Mouse (Mus musculus): ENCODE data around the gene AC131692.1. TPM values are rescaled to one million over a fixed set of nuclear protein-coding genes. Genes with fewer than 3 reads are reported as not detected.
A peak's percentile ranks its signal among the peaks of the same experiment; 100 is the strongest.
"Not testable (repeated sequence)": the region's sequence is repeated elsewhere in the genome, so short reads cannot be mapped to it uniquely, and the experiment has no call there.

The AC131692.1 gene
- polyA plus RNA-seq, 1 experiment from 2014 or later, result not detected

DNA sequence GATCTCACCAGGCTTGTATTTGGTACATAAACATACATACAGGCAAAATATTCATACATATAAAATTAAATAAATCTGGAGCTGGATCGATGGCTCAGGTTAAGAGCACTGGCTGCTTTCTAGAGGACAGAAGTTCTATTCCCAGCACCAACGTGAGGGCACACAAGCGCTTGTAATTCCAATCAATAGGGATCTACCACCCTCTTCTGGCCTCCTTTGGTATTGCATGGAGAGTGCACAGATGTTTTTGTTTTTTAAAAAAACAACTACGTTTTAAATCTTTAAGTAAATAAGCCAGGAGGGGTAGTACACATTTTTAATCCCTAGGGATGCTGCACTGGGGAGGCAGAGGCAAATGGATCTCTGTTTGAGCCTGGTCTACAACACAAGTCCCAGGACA lies 32.1 kb downstream of the AC131692.1 start:
- WGBS, result 26% methylated on average over 4 of the region's 4 CpGs
- Histone ChIP-seq H3K4me2 (replicated peaks) (no peak overlapping the region), H3K9me3 (no peaks in the 10 kb centered on the region), H3K27me3 (no peaks in the 10 kb centered on the region), H3K9ac (replicated peaks) (no peak overlapping the region), H3K4me1 (replicated peaks) (peaks cover 11% of the 10 kb centered on the region; the same call in 1 of the 2 replicates), H3K4me3 (replicated peaks) (no peak overlapping the region), H3K36me3 (0 out of 2 replicates have a peak, but pooled peaks cover 3% of the 10 kb centered on the region), H3K27ac (no peak overlapping the region)
- ATAC-seq, result no peak

DNA sequence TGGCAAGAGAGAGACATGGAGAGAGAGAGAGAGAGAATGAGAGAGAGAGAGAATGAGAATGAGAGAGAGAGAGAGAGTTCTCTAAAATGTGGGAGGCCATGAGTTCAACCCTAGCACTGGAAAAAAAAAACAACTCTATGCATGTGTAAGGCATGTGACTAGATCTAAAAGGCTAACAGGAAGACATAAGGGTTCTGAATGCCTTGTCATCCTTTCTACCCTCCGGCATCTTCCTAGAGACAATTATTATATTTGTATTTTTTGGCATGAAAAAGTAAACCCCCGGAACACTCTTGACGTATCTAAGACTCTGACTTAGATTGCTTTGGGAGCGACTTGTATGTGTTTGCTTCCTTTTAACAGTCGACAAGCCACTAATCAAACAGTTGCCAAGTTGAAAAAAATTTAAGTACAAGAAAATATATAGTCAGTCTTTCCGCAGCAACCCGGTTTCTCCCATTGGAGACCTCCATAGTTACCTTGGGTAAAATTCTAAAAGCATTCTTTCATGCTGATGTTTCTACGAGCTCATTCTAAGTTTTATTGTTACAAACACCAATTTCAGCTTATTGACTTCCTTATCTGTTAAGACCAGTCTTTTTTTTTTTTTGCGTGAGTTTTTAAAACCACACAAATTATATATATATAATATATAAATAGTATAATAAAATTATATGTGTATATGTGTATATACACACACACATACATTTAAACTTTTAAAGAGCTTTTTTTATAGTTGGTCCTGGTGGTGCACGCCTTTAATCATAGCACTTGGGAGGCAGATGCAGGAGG lies 32.8 kb downstream of the AC131692.1 start:
- peak overlapping the region; percentile 58 for H3K4me3 ChIP-seq (replicated peaks)
- H3K4me2 ChIP-seq (replicated peaks), result peak overlapping the region; percentile 57
- no peaks in the 10 kb centered on the region for H3K36me3 ChIP-seq
- ATAC-seq, result no peak
- H3K9me3 ChIP-seq, result no peaks in the 10 kb centered on the region
- H3K27me3 ChIP-seq, result no peaks in the 10 kb centered on the region
- WGBS, result 76% methylated on average over 10 of the region's 10 CpGs
- peaks cover 11% of the 10 kb centered on the region; the same call in 1 of the 2 replicates for H3K4me1 ChIP-seq (replicated peaks)
- no peak overlapping the region for H3K27ac ChIP-seq
- H3K9ac ChIP-seq (replicated peaks), result peak overlapping the region; percentile 76; the same call in 1 of the 2 replicates

DNA sequence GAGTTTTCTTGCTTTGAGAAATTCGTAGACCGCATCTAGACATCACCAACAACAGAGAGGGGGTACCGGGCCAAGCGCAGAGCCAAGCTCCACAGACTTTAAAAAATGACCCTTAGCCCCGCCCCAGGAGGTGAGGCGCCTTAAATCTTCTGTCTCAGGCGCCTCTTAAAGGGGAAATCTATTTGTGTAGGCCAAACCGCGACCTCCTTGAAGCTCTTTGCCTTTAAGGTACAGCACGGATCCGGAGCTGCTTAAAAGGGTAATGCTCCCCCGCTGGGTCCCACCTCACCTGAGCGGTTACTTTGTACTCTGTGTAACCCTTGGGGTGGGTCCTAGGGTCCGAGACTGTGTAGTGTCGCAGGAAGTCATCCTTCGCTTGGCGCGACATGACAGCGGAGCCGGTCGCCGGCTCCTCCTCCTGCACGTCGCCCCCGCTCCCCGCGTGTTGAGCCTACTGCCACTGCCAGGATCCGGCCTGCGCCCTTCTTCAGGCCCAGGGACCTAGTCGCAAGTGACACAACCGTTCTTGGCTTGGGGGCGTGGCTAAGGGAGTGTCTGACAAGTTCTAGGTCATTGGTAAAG lies 33.6 kb downstream of the AC131692.1 start, which contains the start of gene Snx15:
TSS of gene Snx15 (minus strand) at position 545 of the 582 bp plus-strand sequence.
- 0% methylated on average over 32 of the region's 32 CpGs for WGBS
- Histone ChIP-seq H3K9me3 (no peaks in the 10 kb centered on the region), H3K27ac (peak within 1 kb of the TSS; percentile 89), H3K36me3 (no peaks in the 10 kb centered on the region), H3K4me2 (replicated peaks) (peak within 1 kb of the TSS; percentile 57), H3K27me3 (no peaks in the 10 kb centered on the region), H3K9ac (replicated peaks) (peak within 1 kb of the TSS; percentile 76), H3K4me1 (replicated peaks) (peaks cover 11% of the 10 kb centered on the region; the same call in 1 of the 2 replicates), H3K4me3 (replicated peaks) (peak within 1 kb of the TSS; percentile 58)
- peak; percentile 96 for ATAC-seq

DNA sequence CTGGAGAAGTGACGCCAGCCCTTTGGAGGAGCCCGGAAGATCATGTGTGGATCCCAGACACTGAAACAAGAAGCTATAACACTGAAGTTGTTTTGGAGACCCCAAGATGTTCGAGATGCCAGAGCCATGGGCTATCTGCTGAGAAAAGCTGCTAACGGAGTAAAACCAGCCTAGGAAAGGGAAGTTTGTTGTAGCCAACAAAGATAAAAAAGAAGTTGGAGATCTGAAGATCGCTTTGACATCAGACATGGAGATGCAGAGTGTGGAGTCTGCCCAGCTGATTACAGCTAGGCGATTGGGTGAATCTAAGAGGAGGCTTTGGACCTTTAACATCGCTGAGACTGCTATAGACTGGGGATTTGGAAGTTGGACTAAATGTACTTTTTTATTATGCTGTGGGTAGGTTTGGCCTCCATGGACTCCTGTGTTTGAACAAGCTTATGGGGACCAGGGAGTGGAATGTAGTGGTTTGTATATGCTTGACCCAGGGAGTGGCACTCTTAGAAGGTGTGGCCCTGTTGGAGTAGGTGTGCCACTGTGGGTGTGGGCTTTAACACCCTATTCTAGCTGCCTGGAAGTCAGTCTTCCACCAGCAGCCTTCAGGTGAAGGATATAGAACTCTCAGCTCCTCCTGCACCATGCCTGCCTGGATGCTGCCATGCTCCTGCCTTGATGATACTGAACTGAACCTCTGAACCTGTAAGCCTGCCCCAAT lies 36.4 kb downstream of the AC131692.1 start:
- not testable (repeated sequence) for ATAC-seq; H3K4me2 ChIP-seq (replicated peaks); H3K9me3 ChIP-seq; H3K9ac ChIP-seq (replicated peaks); H3K27me3 ChIP-seq; H3K4me3 ChIP-seq (replicated peaks); H3K4me1 ChIP-seq (replicated peaks); H3K27ac ChIP-seq
- 83% methylated on average over 7 of the region's 7 CpGs for WGBS
- peaks cover 21% of the 10 kb centered on the region for H3K36me3 ChIP-seq

DNA sequence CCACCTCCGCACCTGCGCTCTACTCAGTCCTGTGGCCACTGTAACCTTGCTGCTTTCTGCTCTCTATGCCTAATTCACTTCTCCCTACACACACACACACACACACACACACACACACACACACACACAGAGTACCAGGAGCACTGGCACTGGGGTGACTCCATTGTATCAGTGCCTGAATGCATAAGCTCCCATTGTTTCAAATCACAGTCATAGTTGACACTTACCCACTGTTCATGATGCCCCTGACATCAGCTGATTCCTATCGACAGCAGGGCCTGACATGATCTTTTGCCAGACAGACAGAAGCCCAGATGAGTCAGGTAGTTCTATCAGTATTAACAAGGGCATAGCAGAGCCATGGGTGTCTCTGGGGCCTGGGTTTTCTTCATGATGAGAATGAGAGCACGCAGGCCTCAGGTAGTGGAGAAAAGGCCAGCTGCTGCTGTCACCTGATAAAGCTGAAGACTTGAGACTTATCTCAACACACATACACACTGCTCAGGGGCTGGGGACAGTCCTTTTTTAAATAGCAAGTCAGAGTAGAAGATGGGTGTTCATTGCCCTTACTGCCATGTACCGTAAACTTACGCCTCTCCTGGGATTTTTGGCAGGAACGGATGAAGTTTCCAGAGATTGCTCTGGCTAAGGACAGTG lies 38.1 kb downstream of the AC131692.1 start:
- no peak overlapping the region; the same call in 1 of the 2 replicates for H3K27ac ChIP-seq

DNA sequence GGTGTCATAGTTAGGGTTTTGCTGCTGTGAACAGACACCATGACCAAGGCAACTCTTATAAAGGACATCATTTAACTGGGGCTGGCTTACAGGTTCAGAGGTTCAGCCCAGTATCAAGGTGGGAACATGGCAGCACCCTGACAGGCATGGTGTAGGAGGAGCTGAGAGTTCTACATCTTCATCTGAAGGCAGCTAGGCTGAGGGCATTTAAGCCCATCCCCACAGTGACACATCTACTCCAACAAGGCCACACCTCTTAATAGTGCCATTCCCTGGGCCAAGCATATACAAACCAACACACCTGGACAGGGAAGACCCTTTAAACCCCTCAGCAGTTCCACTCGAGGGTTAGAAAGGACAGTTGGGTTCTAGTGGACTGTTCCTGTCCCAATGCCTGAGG lies 39.0 kb downstream of the AC131692.1 start:
- H3K9ac ChIP-seq (replicated peaks); H3K27me3 ChIP-seq; H3K4me1 ChIP-seq (replicated peaks); ATAC-seq; H3K9me3 ChIP-seq; H3K27ac ChIP-seq; H3K4me3 ChIP-seq (replicated peaks); H3K4me2 ChIP-seq (replicated peaks): not testable (repeated sequence)
- WGBS, result 41% methylated on average over 1 of the region's 1 CpGs
- H3K36me3 ChIP-seq, result peaks cover 46% of the 10 kb centered on the region

More for the DNA sequence above, 38.1 kb downstream of the AC131692.1 start:
- 87% methylated on average over 7 of the region's 7 CpGs for WGBS
- H3K9me3 ChIP-seq, result no peaks in the 10 kb centered on the region
- no peak overlapping the region for H3K4me2 ChIP-seq (replicated peaks)
- H3K4me1 ChIP-seq (replicated peaks), result 0 out of 2 replicates have a peak, but pooled peaks cover 6% of the 10 kb centered on the region
- no peak for ATAC-seq
- peaks cover 38% of the 10 kb centered on the region for H3K36me3 ChIP-seq
- no peak overlapping the region for H3K9ac ChIP-seq (replicated peaks)
- H3K27me3 ChIP-seq, result no peaks in the 10 kb centered on the region
- H3K4me3 ChIP-seq (replicated peaks), result no peak overlapping the region

DNA sequence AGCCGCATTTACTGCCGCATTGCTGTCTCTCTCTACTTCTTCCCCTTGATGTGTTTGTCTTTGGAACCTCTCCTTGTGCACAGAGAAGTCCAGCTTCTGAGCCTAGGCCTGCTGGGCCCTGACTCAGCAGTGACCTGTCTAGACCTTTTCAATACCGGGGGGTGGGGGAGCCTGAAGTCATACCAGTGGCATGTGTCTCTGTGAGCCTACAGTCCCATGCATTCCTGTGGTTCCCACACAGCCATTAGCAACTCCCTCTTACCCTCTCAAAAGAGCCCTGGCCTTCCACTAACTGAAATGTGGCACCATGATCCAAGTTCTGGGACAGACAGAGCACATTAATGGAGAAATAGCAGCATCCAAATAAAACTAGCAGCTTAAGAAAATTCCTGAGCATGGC lies 42.2 kb downstream of the AC131692.1 start:
- 88% methylated on average over 3 of the region's 3 CpGs for WGBS
- no peak overlapping the region for H3K4me3 ChIP-seq (replicated peaks)
- H3K4me2 ChIP-seq (replicated peaks), result no peak overlapping the region
- no peak overlapping the region for H3K27ac ChIP-seq
- peaks cover 51% of the 10 kb centered on the region for H3K36me3 ChIP-seq
- H3K4me1 ChIP-seq (replicated peaks), result peaks cover 11% of the 10 kb centered on the region
- H3K9me3 ChIP-seq, result no peaks in the 10 kb centered on the region
- no peak overlapping the region for H3K9ac ChIP-seq (replicated peaks)
- no peak for ATAC-seq
- H3K27me3 ChIP-seq, result no peaks in the 10 kb centered on the region

DNA sequence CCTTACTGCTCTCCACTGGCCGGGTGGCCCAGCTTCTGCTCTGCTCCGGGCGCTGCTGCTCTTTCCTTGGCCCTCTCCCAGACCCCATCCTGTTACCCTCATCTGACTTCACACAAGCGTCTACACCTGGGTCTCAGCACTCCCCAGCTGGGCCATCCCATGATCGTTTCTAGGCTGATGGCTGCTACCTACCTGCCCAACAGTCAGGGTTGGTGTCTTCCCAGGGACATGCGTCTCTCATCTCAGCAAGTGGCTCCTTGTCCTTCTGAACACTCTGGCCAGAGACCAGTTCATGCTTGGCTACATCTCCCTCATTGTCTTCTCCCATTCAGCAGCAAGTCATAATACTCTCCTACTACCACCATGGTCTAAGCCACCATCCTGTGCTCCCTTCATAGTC lies 45.5 kb downstream of the AC131692.1 start:
- peaks cover 39% of the 10 kb centered on the region for H3K36me3 ChIP-seq
- 92% methylated on average over 6 of the region's 6 CpGs for WGBS
- peak overlapping the region; percentile 84 for H3K4me2 ChIP-seq (replicated peaks)
- H3K4me1 ChIP-seq (replicated peaks), result peaks cover 11% of the 10 kb centered on the region
- H3K9me3 ChIP-seq, result no peaks in the 10 kb centered on the region
- no peaks in the 10 kb centered on the region for H3K27me3 ChIP-seq
- no peak for ATAC-seq
- peak overlapping the region; percentile 55 for H3K4me3 ChIP-seq (replicated peaks)
- H3K9ac ChIP-seq (replicated peaks), result peak overlapping the region; percentile 85
- H3K27ac ChIP-seq, result peak overlapping the region; percentile 96; the same call in 1 of the 2 replicates

DNA sequence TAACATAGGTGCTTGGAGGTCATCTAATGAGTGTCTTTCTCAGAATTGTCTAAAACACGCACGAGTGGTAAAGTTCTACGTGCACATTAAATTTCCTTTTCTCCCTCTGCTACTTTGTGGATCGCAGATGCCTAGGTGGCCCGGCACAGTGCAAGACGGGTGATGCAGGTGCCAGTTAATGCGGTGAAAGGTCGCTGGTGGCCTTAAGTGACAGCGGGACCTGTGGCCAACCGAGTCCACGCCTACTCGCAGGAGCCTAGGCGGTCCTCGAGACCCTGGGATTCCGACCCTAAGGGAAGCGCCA lies 46.1 kb downstream of the AC131692.1 start:
- Histone ChIP-seq H3K4me1 (replicated peaks) (peaks cover 11% of the 10 kb centered on the region), H3K4me3 (replicated peaks) (peak overlapping the region; percentile 55), H3K36me3 (peaks cover 33% of the 10 kb centered on the region), H3K9ac (replicated peaks) (peak overlapping the region; percentile 85), H3K4me2 (replicated peaks) (peak overlapping the region; percentile 84), H3K27ac (peak overlapping the region; percentile 96), H3K9me3 (no peaks in the 10 kb centered on the region), H3K27me3 (no peaks in the 10 kb centered on the region)
- WGBS, result 7% methylated on average over 16 of the region's 16 CpGs
- ATAC-seq, result no peak

DNA sequence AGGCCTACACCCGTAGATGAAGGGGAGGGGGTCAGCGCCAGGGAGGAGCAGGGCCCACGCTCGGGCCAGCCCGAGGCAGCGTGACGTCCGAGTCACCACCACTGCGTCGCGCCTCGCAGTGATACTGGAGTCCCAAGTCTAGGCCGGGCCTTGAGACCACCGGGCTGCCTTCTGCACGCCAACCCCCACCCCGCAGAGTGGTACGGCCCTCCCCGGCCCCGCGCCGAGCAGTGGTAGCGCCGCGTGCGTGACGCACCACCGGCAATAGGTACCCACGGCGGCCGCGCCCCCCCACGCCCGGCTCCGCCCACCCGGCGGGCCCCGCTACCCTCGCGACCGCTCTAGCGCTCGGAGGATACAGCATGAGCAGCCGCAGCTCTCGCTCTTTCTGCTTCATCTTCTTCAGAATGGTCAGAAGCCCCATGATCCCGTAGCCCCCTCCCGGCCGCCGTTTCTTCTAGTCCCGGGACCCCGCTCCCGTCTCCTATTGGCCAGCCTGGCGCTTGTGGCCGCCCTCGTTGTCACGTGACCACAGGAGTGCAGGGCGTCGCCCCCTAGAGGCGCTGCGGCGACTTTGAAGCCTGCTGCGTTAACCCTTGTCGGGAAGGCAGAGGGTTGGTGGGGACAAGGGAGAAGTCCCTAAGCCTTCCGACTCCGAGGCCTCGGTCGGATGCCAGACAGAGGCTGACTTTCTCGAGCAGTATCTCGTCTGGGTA lies 46.6 kb downstream of the AC131692.1 start, which contains the start of gene Batf2:
TSS of gene Batf2 (plus strand) at position 306 of the 716 bp plus-strand sequence.
- Histone ChIP-seq H3K27me3 (no peaks in the 10 kb centered on the region), H3K9ac (replicated peaks) (peak within 1 kb of the TSS; percentile 85), H3K4me1 (replicated peaks) (peaks cover 11% of the 10 kb centered on the region), H3K4me2 (replicated peaks) (peak within 1 kb of the TSS; percentile 84), H3K27ac (peak within 1 kb of the TSS; percentile 96), H3K9me3 (no peaks in the 10 kb centered on the region), H3K4me3 (replicated peaks) (peak within 1 kb of the TSS; percentile 55), H3K36me3 (peaks cover 28% of the 10 kb centered on the region)
- WGBS, result under 1% methylated on average over 68 of the region's 68 CpGs
- ATAC-seq, result peak; percentile 96

DNA sequence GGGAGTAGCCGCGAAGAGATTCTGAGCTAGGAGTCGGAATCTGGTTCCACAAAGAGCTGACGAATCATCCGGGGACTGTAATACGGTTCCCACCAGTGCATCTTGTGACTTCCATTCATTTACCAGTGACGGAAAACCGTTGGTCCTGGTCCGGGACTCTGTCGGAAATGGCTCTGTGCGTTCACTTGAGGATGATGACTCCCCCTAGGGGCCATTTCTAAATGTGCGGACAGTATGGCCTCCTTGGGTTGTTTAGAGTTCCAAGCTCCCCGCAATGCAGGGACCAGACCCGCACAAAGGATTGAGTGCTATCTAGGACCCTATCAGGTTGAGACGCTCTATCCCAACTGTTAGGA lies 47.2 kb downstream of the AC131692.1 start, which contains the start of gene Arl2:
TSS of gene Arl2 (minus strand) at position 155 of the 356 bp plus-strand sequence.
- no peaks in the 10 kb centered on the region for H3K27me3 ChIP-seq
- H3K4me3 ChIP-seq (replicated peaks), result peak within 1 kb of the TSS; percentile 55
- H3K36me3 ChIP-seq, result peaks cover 22% of the 10 kb centered on the region
- no peaks in the 10 kb centered on the region for H3K9me3 ChIP-seq
- peak within 1 kb of the TSS; percentile 96 for H3K27ac ChIP-seq
- under 1% methylated on average over 15 of the region's 15 CpGs for WGBS
- H3K9ac ChIP-seq (replicated peaks), result peak within 1 kb of the TSS; percentile 85
- peak; percentile 77 for ATAC-seq
- peak within 1 kb of the TSS; percentile 84 for H3K4me2 ChIP-seq (replicated peaks)
- H3K4me1 ChIP-seq (replicated peaks), result peaks cover 11% of the 10 kb centered on the region

Data from midbrain, embryonic 13.5 days (tissue).